8 mouse cellular contexts compared by ENCODE assay signal in the genomic region with DNA sequence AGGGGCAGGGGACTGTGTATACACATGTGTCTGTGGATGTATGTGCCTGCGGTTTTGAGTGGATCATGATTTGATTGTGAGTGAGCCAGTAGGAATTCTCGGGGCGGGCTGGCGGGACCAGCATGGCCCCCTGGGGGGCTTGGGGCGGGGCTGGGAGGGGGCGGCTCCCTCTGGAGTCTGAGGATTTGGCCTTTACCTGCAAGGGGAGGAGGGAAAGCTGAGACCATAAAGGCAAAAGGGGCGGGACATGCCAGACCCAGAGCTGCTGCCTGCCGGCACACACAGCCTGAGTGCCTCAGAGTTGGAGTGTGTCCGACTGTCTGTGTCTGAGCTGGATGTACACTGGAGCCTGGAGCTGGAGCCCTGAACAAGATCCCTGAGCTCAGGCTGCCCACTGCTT.
DNase-seq lines count a peak whose midpoint lies in the region; ATAC-seq lines count a peak whose summit lies in the region.

No protein-coding gene starts in this region.

- peak overlapping the region; percentile 67 for H3K4me2 ChIP-seq in heart, embryonic 13.5 days
- peak overlapping the region; percentile 76 for H3K4me2 ChIP-seq in embryonic facial prominence, embryonic 13.5 days
- H3K4me2 ChIP-seq in intestine, embryonic 16.5 days (ENCODE audit: low read depth, low read length), result peak overlapping the region; percentile 58
- peak overlapping the region; percentile 22 for H3K4me2 ChIP-seq in neural tube, embryonic 11.5 days (ENCODE audit: low read depth)

- H3K27me3 ChIP-seq in heart, embryonic 13.5 days (replicated peaks), result peaks cover 12% of the 10 kb centered on the region
- no peaks in the 10 kb centered on the region for H3K27me3 ChIP-seq in embryonic facial prominence, embryonic 13.5 days
- no peaks in the 10 kb centered on the region for H3K27me3 ChIP-seq in intestine, embryonic 16.5 days (replicated peaks; ENCODE audit: control insufficient read depth, insufficient read depth, low read length)
- no peaks in the 10 kb centered on the region for H3K27me3 ChIP-seq in neural tube, embryonic 11.5 days (ENCODE audit: control insufficient read depth, insufficient read depth, low read length)

- peaks cover 59% of the 10 kb centered on the region for H3K4me1 ChIP-seq in heart, embryonic 13.5 days
- H3K4me1 ChIP-seq in embryonic facial prominence, embryonic 13.5 days, result peaks cover 89% of the 10 kb centered on the region
- H3K4me1 ChIP-seq in intestine, embryonic 16.5 days (ENCODE audit: control insufficient read depth, insufficient read depth, low read length), result peaks cover 10% of the 10 kb centered on the region
- peaks cover 10% of the 10 kb centered on the region; the same call in 1 of the 2 replicates for H3K4me1 ChIP-seq in neural tube, embryonic 11.5 days (ENCODE audit: control insufficient read depth, insufficient read depth, low read length)

- H3K4me3 ChIP-seq in heart, embryonic 13.5 days, result peak overlapping the region; percentile 36
- peak overlapping the region; percentile 47 for H3K4me3 ChIP-seq in embryonic facial prominence, embryonic 13.5 days
- peak overlapping the region; percentile 24 for H3K4me3 ChIP-seq in intestine, embryonic 16.5 days (ENCODE audit: low read length)
- H3K4me3 ChIP-seq in neural tube, embryonic 11.5 days (ENCODE audit: low read depth, low read length), result no peak overlapping the region

- peak overlapping the region; percentile 72 for H3K9ac ChIP-seq in heart, embryonic 13.5 days
- H3K9ac ChIP-seq in embryonic facial prominence, embryonic 13.5 days, result peak overlapping the region; percentile 75
- peak overlapping the region; percentile 61 for H3K9ac ChIP-seq in intestine, embryonic 16.5 days (ENCODE audit: low read depth, low read length)
- peak overlapping the region; percentile 44; the same call in 1 of the 2 replicates for H3K9ac ChIP-seq in neural tube, embryonic 11.5 days (ENCODE audit: low read length)

- DNase-seq in heart, adult 18-20 months, result no peak
- no peak for DNase-seq in neural tube, embryonic 11.5 days (ENCODE audit: low spot score)
- DNase-seq in right cerebral cortex, adult 2 months (ENCODE audit: low spot score in 2 of 2), result no peak
- DNase-seq in spleen, postnatal 14 days (ENCODE audit: low spot score in 2 of 2), result no peak

- H3K9me3 ChIP-seq in heart, embryonic 13.5 days, result no peaks in the 10 kb centered on the region
- H3K9me3 ChIP-seq in embryonic facial prominence, embryonic 13.5 days, result 0 out of 2 replicates have a peak, but pooled peaks cover 3% of the 10 kb centered on the region
- no peaks in the 10 kb centered on the region; the same call in 1 of the 2 replicates for H3K9me3 ChIP-seq in intestine, embryonic 16.5 days (ENCODE audit: control insufficient read depth, low read length)
- no peaks in the 10 kb centered on the region for H3K9me3 ChIP-seq in neural tube, embryonic 11.5 days (ENCODE audit: control insufficient read depth, low read length)

- no peaks in the 10 kb centered on the region for H3K36me3 ChIP-seq in heart, embryonic 13.5 days
- H3K36me3 ChIP-seq in embryonic facial prominence, embryonic 13.5 days, result peaks cover 4% of the 10 kb centered on the region
- no peaks in the 10 kb centered on the region for H3K36me3 ChIP-seq in intestine, embryonic 16.5 days (ENCODE audit: control insufficient read depth, insufficient read depth, low read length)
- no peaks in the 10 kb centered on the region for H3K36me3 ChIP-seq in neural tube, embryonic 11.5 days (ENCODE audit: control insufficient read depth, insufficient read depth, low read length)

- WGBS in heart, embryonic 13.5 days, result 5% methylated on average over 9 of the region's 9 CpGs
- WGBS in embryonic facial prominence, embryonic 13.5 days, result under 1% methylated on average over 9 of the region's 9 CpGs
- WGBS in intestine, embryonic 16.5 days, result 6% methylated on average over 8 of the region's 9 CpGs
- WGBS in neural tube, embryonic 11.5 days, result 0% methylated on average over 9 of the region's 9 CpGs

- peak; percentile 43; the same call in 1 of the 2 replicates for ATAC-seq in heart, embryonic 13.5 days (ENCODE audit: extremely low read depth, insufficient number of reproducible peaks, low FRiP score, low TSS enrichment)
- peak; percentile 73 for ATAC-seq in embryonic facial prominence, embryonic 13.5 days (ENCODE audit: insufficient number of reproducible peaks, insufficient read depth, low FRiP score, low TSS enrichment, low read depth)
- peak; percentile 77 for ATAC-seq in intestine, embryonic 16.5 days
- ATAC-seq in neural tube, embryonic 11.5 days (ENCODE audit: insufficient read depth, low FRiP score, low TSS enrichment), result no peak
- ATAC-seq in erythroid progenitor cell, adult 5-6 weeks (replicated peaks; ENCODE audit: low FRiP score, poor library complexity, severe bottlenecking), result no peak

- 0 out of 2 replicates have a peak overlapping the region, but pooled peaks have one; percentile 16 for H3K27ac ChIP-seq in heart, embryonic 13.5 days (replicated peaks)
- H3K27ac ChIP-seq in embryonic facial prominence, embryonic 13.5 days, result peak overlapping the region; percentile 95
- no peak overlapping the region for H3K27ac ChIP-seq in intestine, embryonic 16.5 days (ENCODE audit: low read length)
- no peak overlapping the region for H3K27ac ChIP-seq in neural tube, embryonic 11.5 days (ENCODE audit: low read depth, low read length)

Comparison
In these comparisons a context has a peak if more than half of its experiments do, and no peak if none do; other contexts are left out.
1. ATAC-seq: peak in heart, embryonic 13.5 days (single experiment), embryonic facial prominence, embryonic 13.5 days (single experiment) and intestine, embryonic 16.5 days (single experiment); none in neural tube, embryonic 11.5 days (single experiment) and erythroid progenitor cell, adult 5-6 weeks (single experiment).
2. H3K27ac ChIP-seq: peak in heart, embryonic 13.5 days (single experiment) and embryonic facial prominence, embryonic 13.5 days (single experiment); none in intestine, embryonic 16.5 days (single experiment) and neural tube, embryonic 11.5 days (single experiment).
3. H3K4me2 ChIP-seq: peak in every context shown above with its lines; median percentile 76 in embryonic facial prominence, embryonic 13.5 days; 67 in heart, embryonic 13.5 days; 58 in intestine, embryonic 16.5 days; 22 in neural tube, embryonic 11.5 days.
4. Peak in every context shown above with its lines, with median percentiles within 50 percentile points of each other: H3K9ac ChIP-seq.